ENCODE assay signal across 18 mouse cellular contexts in the genomic region with DNA sequence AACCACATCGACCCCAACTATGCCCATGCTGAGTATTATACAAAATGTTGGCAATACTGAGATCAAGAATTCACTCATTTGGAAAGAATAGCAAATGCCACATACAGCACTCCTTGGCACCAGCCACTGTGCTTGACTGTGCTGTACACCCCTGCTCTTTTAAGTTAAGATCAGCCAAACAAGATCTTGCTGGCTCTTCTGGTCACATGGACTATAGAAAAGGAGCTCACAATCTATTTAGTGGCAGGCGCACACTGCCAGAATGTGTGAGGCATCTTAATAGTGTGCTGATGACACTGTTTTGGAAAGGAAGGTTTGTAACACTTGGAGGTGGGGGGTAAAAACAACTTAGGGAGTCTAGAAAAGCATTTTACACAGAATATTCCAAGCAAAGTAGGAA.
"Had no signal": no experiment of that assay in that cellular context is flagged by ENCODE, and none has a peak within 500 bp of the region (broad histone marks: within the 10 kb centered on the region; RNA-seq: fewer than 3 reads in every experiment).

No protein-coding gene starts in this region.

- H3K9me3 ChIP-seq: midbrain, embryonic 10.5 days; midbrain, embryonic 13.5 days; midbrain, embryonic 15.5 days; neural tube, embryonic 13.5 days; neural tube, embryonic 15.5 days had no signal

- H3K4me3 ChIP-seq: midbrain, embryonic 10.5 days; midbrain, embryonic 13.5 days; midbrain, embryonic 15.5 days; myocyte; neural tube, embryonic 13.5 days; neural tube, embryonic 15.5 days had no signal

- H3K36me3 ChIP-seq: midbrain, embryonic 10.5 days; midbrain, embryonic 15.5 days; neural tube, embryonic 13.5 days; neural tube, embryonic 15.5 days had no signal

- H3K4me2 ChIP-seq: lung, embryonic 14.5 days; midbrain, embryonic 13.5 days; midbrain, embryonic 15.5 days; neural tube, embryonic 13.5 days; neural tube, embryonic 15.5 days had no signal

- H3K27me3 ChIP-seq: midbrain, embryonic 13.5 days; midbrain, embryonic 15.5 days; neural tube, embryonic 13.5 days; neural tube, embryonic 15.5 days had no signal

- DNase-seq: liver, postnatal 0 days; lung, embryonic 14.5 days; lung, postnatal 10 days; lung, postnatal 4 days; retina, postnatal 1 day; right cerebral cortex, adult 18-20 months; right cerebral cortex, postnatal 25 days; right cerebral cortex, postnatal 4 days; spleen, adult 18-20 months; thymus, adult 18-20 months; thymus, postnatal 14 days; thymus, postnatal 36 days had no signal

- ATAC-seq: liver, postnatal 0 days; midbrain, embryonic 13.5 days; midbrain, embryonic 15.5 days had no signal

- H3K4me1 ChIP-seq: midbrain, embryonic 13.5 days; midbrain, embryonic 15.5 days; neural tube, embryonic 13.5 days; neural tube, embryonic 15.5 days had no signal

- H3K9ac ChIP-seq: liver, postnatal 0 days; lung, embryonic 14.5 days; midbrain, embryonic 13.5 days; midbrain, embryonic 15.5 days; neural tube, embryonic 13.5 days; neural tube, embryonic 15.5 days had no signal

- H3K27ac ChIP-seq: midbrain, embryonic 10.5 days; midbrain, embryonic 13.5 days; midbrain, embryonic 15.5 days; neural tube, embryonic 13.5 days; neural tube, embryonic 15.5 days had no signal
